Mouse (Mus musculus) granulocyte monocyte progenitor cell, adult 5-6 weeks (primary cell): ENCODE results near the gene Lcn3. TPM values are rescaled to one million over a fixed set of nuclear protein-coding genes. Genes with fewer than 3 reads are reported as not detected.
"Not testable (repeated sequence)": the region's sequence is repeated elsewhere in the genome, so short reads cannot be mapped to it uniquely, and the experiment has no call there.

Source experiments
- ATAC-seq: replicated peaks from 2 replicates; pipeline ENCODE4 v1.8.0; 2016; ENCODE audit warnings: mild to moderate bottlenecking, moderate TSS enrichment, inconsistent platforms; ENCODE audit not compliant: poor library complexity, severe bottlenecking
- total RNA-seq, 2 experiments: library from RNA; stranded (forward) in 1 of 2; stranded (reverse) in 1 of 2; fragments of 200-712, 200-1000 nt in 1 of 2; fragments of >200 nt in 1 of 2; fragmentation: Nextera tagmentation in 1 of 2; gene quantifications; 2 replicates each; pipeline ENCODE4 v1.2.3; 2014 to 2017

Gene Lcn3
- total RNA-seq, 2 experiments from 2014 or later = not detected

DNA sequence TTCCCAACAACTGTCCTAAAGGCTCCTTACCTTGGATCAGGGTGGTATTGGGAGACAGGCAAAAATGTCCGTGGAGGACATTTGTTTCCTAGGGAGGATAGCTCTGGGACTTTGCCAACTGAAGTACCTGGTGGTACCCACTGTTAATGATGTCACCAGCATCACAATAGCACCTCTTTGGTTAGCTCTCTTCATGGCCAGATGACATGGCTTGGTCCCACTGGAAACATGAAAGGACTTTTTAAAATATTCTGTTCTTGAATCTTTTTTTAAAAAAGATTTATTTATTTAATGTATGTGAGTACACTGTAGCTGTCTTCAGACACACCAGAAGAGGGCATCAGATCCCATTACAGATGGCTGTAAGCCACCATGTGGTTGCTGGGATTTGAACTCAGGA, 50.4 kb downstream of the Lcn3 start, which contains the start of gene Glt6d1:
Gene Glt6d1 (minus strand): TSS at position 101 of the 400 bp plus-strand sequence.
- not testable (repeated sequence) for ATAC-seq

Other genes with a start within 250 kb of the Lcn3 start
- 17.3 and 18.2 TPM in 2 replicates for gene Traf2, start 218.6 kb upstream of the Lcn3 start, total RNA-seq (2014; fragmentation: Nextera tagmentation)
- 13.9 and 15.9 TPM in 2 replicates for gene Traf2, start 218.6 kb upstream of the Lcn3 start, total RNA-seq (2017)
- gene Edf1, start 207.7 kb upstream of the Lcn3 start, total RNA-seq (2014; fragmentation: Nextera tagmentation) = 134 and 171 TPM in 2 replicates
- gene Edf1, start 207.7 kb upstream of the Lcn3 start, total RNA-seq (2017) = 96.1 and 107 TPM in 2 replicates
- 1.5 and 3.4 TPM in 2 replicates for gene Mamdc4, start 190.7 kb upstream of the Lcn3 start, total RNA-seq (2014; fragmentation: Nextera tagmentation)
- gene Mamdc4, start 190.7 kb upstream of the Lcn3 start, total RNA-seq (2017) = 1.2 and 66.7 TPM in 2 replicates
- gene Phpt1, start 190.3 kb upstream of the Lcn3 start, total RNA-seq (2014; fragmentation: Nextera tagmentation) = 62.5 and 89.4 TPM in 2 replicates
- 5.9 and 46.2 TPM in 2 replicates for gene Phpt1, start 190.3 kb upstream of the Lcn3 start, total RNA-seq (2017)
- not detected in 2 replicates for gene Ajm1, start 183.8 kb upstream of the Lcn3 start, total RNA-seq (2014; fragmentation: Nextera tagmentation)
- 0.39 TPM in 1 of 2 replicates, not detected in the other for gene Ajm1, start 183.8 kb upstream of the Lcn3 start, total RNA-seq (2017)
- 63.1 and 75.4 TPM in 2 replicates for gene Rabl6, start 157.0 kb upstream of the Lcn3 start, total RNA-seq (2014; fragmentation: Nextera tagmentation)
- gene Rabl6, start 157.0 kb upstream of the Lcn3 start, total RNA-seq (2017) = 61.3 and 71.0 TPM in 2 replicates
- not detected in 2 replicates for gene Ccdc183, start 147.9 kb upstream of the Lcn3 start, total RNA-seq (2014; fragmentation: Nextera tagmentation)
- gene Ccdc183, start 147.9 kb upstream of the Lcn3 start, total RNA-seq (2017) = not detected in 2 replicates
- gene Tmem141, start 143.6 kb upstream of the Lcn3 start, total RNA-seq (2014; fragmentation: Nextera tagmentation) = 11.4 and 27.3 TPM in 2 replicates
- gene Tmem141, start 143.6 kb upstream of the Lcn3 start, total RNA-seq (2017) = 25.0 and 31.5 TPM in 2 replicates
- gene Fcna, start 137.5 kb upstream of the Lcn3 start, total RNA-seq (2014; fragmentation: Nextera tagmentation) = not detected in 2 replicates
- 2.0 TPM in 1 of 2 replicates, not detected in the other for gene Fcna, start 137.5 kb upstream of the Lcn3 start, total RNA-seq (2017)
- not detected in 2 replicates for gene Lcn8, start 112.4 kb upstream of the Lcn3 start, total RNA-seq (2014; fragmentation: Nextera tagmentation)
- not detected in 2 replicates for gene Lcn8, start 112.4 kb upstream of the Lcn3 start, total RNA-seq (2017)
- not detected in 2 replicates for gene Lcn5, start 107.6 kb upstream of the Lcn3 start, total RNA-seq (2014; fragmentation: Nextera tagmentation)
- gene Lcn5, start 107.6 kb upstream of the Lcn3 start, total RNA-seq (2017) = not detected in 2 replicates
- gene Lcn6, start 88.8 kb upstream of the Lcn3 start, total RNA-seq (2014; fragmentation: Nextera tagmentation) = not detected in 2 replicates
- gene Lcn6, start 88.8 kb upstream of the Lcn3 start, total RNA-seq (2017) = not detected in 2 replicates
- gene Lcn10, start 82.8 kb upstream of the Lcn3 start, total RNA-seq (2014; fragmentation: Nextera tagmentation) = not detected in 2 replicates
- gene Lcn10, start 82.8 kb upstream of the Lcn3 start, total RNA-seq (2017) = not detected in 2 replicates
- not detected in 2 replicates for gene Obp2a, start 65.5 kb upstream of the Lcn3 start, total RNA-seq (2014; fragmentation: Nextera tagmentation)
- gene Obp2a, start 65.5 kb upstream of the Lcn3 start, total RNA-seq (2017) = not detected in 2 replicates
- gene Bmyc, start 58.8 kb upstream of the Lcn3 start, total RNA-seq (2014; fragmentation: Nextera tagmentation) = 12.2 and 20.9 TPM in 2 replicates
- gene Bmyc, start 58.8 kb upstream of the Lcn3 start, total RNA-seq (2017) = 4.9 and 9.2 TPM in 2 replicates
- gene Obp2b, start 28.6 kb upstream of the Lcn3 start, total RNA-seq (2014; fragmentation: Nextera tagmentation) = not detected in 2 replicates
- not detected in 2 replicates for gene Obp2b, start 28.6 kb upstream of the Lcn3 start, total RNA-seq (2017)
- not detected in 2 replicates for gene Lcn11, start 11.4 kb downstream of the Lcn3 start, total RNA-seq (2014; fragmentation: Nextera tagmentation)
- gene Lcn11, start 11.4 kb downstream of the Lcn3 start, total RNA-seq (2017) = not detected in 2 replicates
- gene Gm13539, start 16.7 kb downstream of the Lcn3 start, total RNA-seq (2014; fragmentation: Nextera tagmentation) = not detected in 2 replicates
- not detected in 2 replicates for gene Gm13539, start 16.7 kb downstream of the Lcn3 start, total RNA-seq (2017)
- gene Glt6d1, start 50.3 kb downstream of the Lcn3 start, total RNA-seq (2014; fragmentation: Nextera tagmentation) = not detected in 2 replicates
- not detected in 2 replicates for gene Glt6d1, start 50.3 kb downstream of the Lcn3 start, total RNA-seq (2017)
- gene Lcn9, start 57.6 kb downstream of the Lcn3 start, total RNA-seq (2014; fragmentation: Nextera tagmentation) = not detected in 2 replicates
- gene Lcn9, start 57.6 kb downstream of the Lcn3 start, total RNA-seq (2017) = not detected in 2 replicates
- not detected in 2 replicates for gene Sohlh1, start 81.7 kb downstream of the Lcn3 start, total RNA-seq (2014; fragmentation: Nextera tagmentation)
- not detected in 2 replicates for gene Sohlh1, start 81.7 kb downstream of the Lcn3 start, total RNA-seq (2017)
- gene Kcnt1, start 98.2 kb downstream of the Lcn3 start, total RNA-seq (2014; fragmentation: Nextera tagmentation) = not detected in 2 replicates
- gene Kcnt1, start 98.2 kb downstream of the Lcn3 start, total RNA-seq (2017) = not detected in 2 replicates
- 14.8 and 21.9 TPM in 2 replicates for gene Camsap1, start 217.7 kb downstream of the Lcn3 start, total RNA-seq (2014; fragmentation: Nextera tagmentation)
- 8.3 and 12.9 TPM in 2 replicates for gene Camsap1, start 217.7 kb downstream of the Lcn3 start, total RNA-seq (2017)